Mouse (Mus musculus): ENCODE measurements around the gene Ube2u. TPM values are rescaled to one million over a fixed set of nuclear protein-coding genes. Genes with fewer than 3 reads are reported as not detected.

Ube2u gene
- total RNA-seq, 1 experiment, result not detected

GRCm38 (mm10) chr4:100446897-100447296 lies 31.8 kb upstream of the Ube2u start:
- no peaks in the 10 kb centered on the region for H3K4me1 ChIP-seq (ENCODE audit: control insufficient read depth in 2 of 2, insufficient read depth in 2 of 2, low read length in 2 of 2, poor library complexity in 1 of 2)
- DNase-seq (ENCODE audit: low read depth, low spot score), result no peak
- no peaks in the 10 kb centered on the region for H3K36me3 ChIP-seq (ENCODE audit: control insufficient read depth, insufficient read depth, low read length, poor library complexity, severe bottlenecking)
- no peak overlapping the region for H3K4me3 ChIP-seq (ENCODE audit: insufficient read depth in 1 of 2, low read depth in 1 of 2, low read length in 2 of 2, poor library complexity in 1 of 2, severe bottlenecking in 1 of 2)
- H3K9ac ChIP-seq (ENCODE audit: insufficient read depth, low read depth, low read length, poor library complexity, severe bottlenecking), result no peak overlapping the region
- no peak for TF ChIP-seq ZNF384 (IDR thresholded peaks at IDR 0.05; ENCODE audit: low read depth, low read length)
- no peak for TF ChIP-seq ZC3H11A (IDR thresholded peaks at IDR 0.05; ENCODE audit: borderline replicate concordance, low read depth, low read length)
- no peak for TF ChIP-seq HCFC1 (IDR thresholded peaks at IDR 0.05; ENCODE audit: borderline replicate concordance, insufficient read depth, low read length)
- in situ Hi-C loops (cut with MboI; ENCODE audit: low sequenced_read_pairs in 2 of 2, unreplicated experiment in 2 of 2), result no loop called here
- H3K9me3 ChIP-seq (ENCODE audit: control insufficient read depth, insufficient read depth, low read depth, low read length), result no peaks in the 10 kb centered on the region
- no peak overlapping the region for H3K27ac ChIP-seq (ENCODE audit: insufficient read depth, low read depth, low read length, poor library complexity, severe bottlenecking)

- DNase-seq (ENCODE audit: low read depth, low spot score), result no peak
- no peaks in the 10 kb centered on the region for H3K9me3 ChIP-seq (ENCODE audit: control insufficient read depth, insufficient read depth, low read depth, low read length)
- H3K4me3 ChIP-seq (ENCODE audit: insufficient read depth in 1 of 2, low read depth in 1 of 2, low read length in 2 of 2, poor library complexity in 1 of 2, severe bottlenecking in 1 of 2), result no peak overlapping the region
- no peak overlapping the region for H3K9ac ChIP-seq (ENCODE audit: insufficient read depth, low read depth, low read length, poor library complexity, severe bottlenecking)
- H3K4me1 ChIP-seq (ENCODE audit: control insufficient read depth in 2 of 2, insufficient read depth in 2 of 2, low read length in 2 of 2, poor library complexity in 1 of 2), result no peaks in the 10 kb centered on the region
- no peaks in the 10 kb centered on the region for H3K36me3 ChIP-seq (ENCODE audit: control insufficient read depth, insufficient read depth, low read length, poor library complexity, severe bottlenecking)
- no peak overlapping the region for H3K27ac ChIP-seq (ENCODE audit: insufficient read depth, low read depth, low read length, poor library complexity, severe bottlenecking)
- in situ Hi-C loops (cut with MboI; ENCODE audit: low sequenced_read_pairs in 2 of 2, unreplicated experiment in 2 of 2), result no loop called here
- TF ChIP-seq MAFK (IDR thresholded peaks at IDR 0.05; ENCODE audit: insufficient read depth, low read depth, low read length), result no peak
- no peak for TF ChIP-seq ZNF384 (IDR thresholded peaks at IDR 0.05; ENCODE audit: low read depth, low read length)
- TF ChIP-seq HCFC1 (IDR thresholded peaks at IDR 0.05; ENCODE audit: borderline replicate concordance, insufficient read depth, low read length), result no peak
- TF ChIP-seq CHD2 (IDR thresholded peaks at IDR 0.05; ENCODE audit: low read depth, low read length), result no peak
- no peak for TF ChIP-seq ZC3H11A (IDR thresholded peaks at IDR 0.05; ENCODE audit: borderline replicate concordance, low read depth, low read length)
Observed at GRCm38 (mm10) chr4:100462493-100463120, 16.0 kb upstream of the Ube2u start.

- no peak overlapping the region for H3K27ac ChIP-seq (ENCODE audit: insufficient read depth, low read depth, low read length, poor library complexity, severe bottlenecking)
- no peak overlapping the region for H3K4me3 ChIP-seq (ENCODE audit: insufficient read depth in 1 of 2, low read depth in 1 of 2, low read length in 2 of 2, poor library complexity in 1 of 2, severe bottlenecking in 1 of 2)
- no peaks in the 10 kb centered on the region for H3K36me3 ChIP-seq (ENCODE audit: control insufficient read depth, insufficient read depth, low read length, poor library complexity, severe bottlenecking)
- DNase-seq (ENCODE audit: low read depth, low spot score), result no peak
- no peaks in the 10 kb centered on the region for H3K4me1 ChIP-seq (ENCODE audit: control insufficient read depth in 2 of 2, insufficient read depth in 2 of 2, low read length in 2 of 2, poor library complexity in 1 of 2)
- no peak for TF ChIP-seq HCFC1 (IDR thresholded peaks at IDR 0.05; ENCODE audit: borderline replicate concordance, insufficient read depth, low read length)
- TF ChIP-seq ZNF384 (IDR thresholded peaks at IDR 0.05; ENCODE audit: low read depth, low read length), result no peak
- TF ChIP-seq CHD2 (IDR thresholded peaks at IDR 0.05; ENCODE audit: low read depth, low read length), result no peak
- TF ChIP-seq ZC3H11A (IDR thresholded peaks at IDR 0.05; ENCODE audit: borderline replicate concordance, low read depth, low read length), result no peak
- no peak for TF ChIP-seq MAFK (IDR thresholded peaks at IDR 0.05; ENCODE audit: insufficient read depth, low read depth, low read length)
- H3K9me3 ChIP-seq (ENCODE audit: control insufficient read depth, insufficient read depth, low read depth, low read length), result no peaks in the 10 kb centered on the region
- in situ Hi-C loops (cut with MboI; ENCODE audit: low sequenced_read_pairs in 2 of 2, unreplicated experiment in 2 of 2), result no loop called here
- no peak overlapping the region for H3K9ac ChIP-seq (ENCODE audit: insufficient read depth, low read depth, low read length, poor library complexity, severe bottlenecking)
Observed at GRCm38 (mm10) chr4:100488447-100488846, 9.8 kb downstream of the Ube2u start.

GRCm38 (mm10) chr4:100495176-100495575 lies 16.5 kb downstream of the Ube2u start:
- Histone ChIP-seq H3K27ac (ENCODE audit: insufficient read depth, low read depth, low read length, poor library complexity, severe bottlenecking) (no peak overlapping the region), H3K4me1 (ENCODE audit: control insufficient read depth in 2 of 2, insufficient read depth in 2 of 2, low read length in 2 of 2, poor library complexity in 1 of 2) (peaks cover 1 to 5% of the 10 kb centered on the region in 2 experiments; a peak in 2 of 4 replicates), H3K36me3 (ENCODE audit: control insufficient read depth, insufficient read depth, low read length, poor library complexity, severe bottlenecking) (no peaks in the 10 kb centered on the region), H3K9me3 (ENCODE audit: control insufficient read depth, insufficient read depth, low read depth, low read length) (no peaks in the 10 kb centered on the region), H3K4me3 (ENCODE audit: insufficient read depth in 1 of 2, low read depth in 1 of 2, low read length in 2 of 2, poor library complexity in 1 of 2, severe bottlenecking in 1 of 2) (no peak overlapping the region), H3K9ac (ENCODE audit: insufficient read depth, low read depth, low read length, poor library complexity, severe bottlenecking) (no peak overlapping the region)
- TF ChIP-seq MAFK (IDR thresholded peaks at IDR 0.05; ENCODE audit: insufficient read depth, low read depth, low read length) (no peak), CHD2 (IDR thresholded peaks at IDR 0.05; ENCODE audit: low read depth, low read length) (no peak), ZC3H11A (IDR thresholded peaks at IDR 0.05; ENCODE audit: borderline replicate concordance, low read depth, low read length) (no peak), HCFC1 (IDR thresholded peaks at IDR 0.05; ENCODE audit: borderline replicate concordance, insufficient read depth, low read length) (no peak), ZNF384 (IDR thresholded peaks at IDR 0.05; ENCODE audit: low read depth, low read length) (no peak)
- no peak for DNase-seq (ENCODE audit: low read depth, low spot score)
- in situ Hi-C loops (cut with MboI; ENCODE audit: low sequenced_read_pairs in 2 of 2, unreplicated experiment in 2 of 2), result no loop called here
